Mouse (Mus musculus) embryonic facial prominence, embryonic 12.5 days (tissue): ENCODE measurements around the gene Yeats4. TPM values are rescaled to one million over a fixed set of nuclear protein-coding genes. Genes with fewer than 3 reads are reported as not detected.
"Not testable (repeated sequence)": the region's sequence is repeated elsewhere in the genome, so short reads cannot be mapped to it uniquely, and the experiment has no call there.

Experiments used
- ATAC-seq: fragments of 200-750 bp; cut with Nextera tagmentation; 2 replicates; pipeline ENCODE4 v1.8.0; 2017; ENCODE audit not compliant: insufficient number of reproducible peaks, insufficient read depth, low FRiP score, low TSS enrichment
- H3K27ac ChIP-seq: fragments of 300-500 bp; sonication (generic); 2 replicates; pipeline ENCODE4 v1.5.1; 2016; ENCODE audit warnings: mild to moderate bottlenecking
- H3K27me3 ChIP-seq: fragments of 300-500 bp; sonication (generic); 2 replicates; pipeline ENCODE4 v1.6.1; 2016; ENCODE audit warnings: mild to moderate bottlenecking, moderate library complexity
- H3K36me3 ChIP-seq: fragments of 300-500 bp; sonication (generic); 2 replicates; pipeline ENCODE4 v1.6.1; 2016; ENCODE audit warnings: mild to moderate bottlenecking
- H3K4me1 ChIP-seq: fragments of 300-500 bp; sonication (generic); 2 replicates; pipeline ENCODE4 v1.6.1; 2016
- H3K4me2 ChIP-seq: fragments of 300-500 bp; sonication (generic); replicated peaks from 2 replicates; pipeline ENCODE4 v1.6.1; 2016; ENCODE audit warnings: mild to moderate bottlenecking, moderate library complexity
- H3K4me3 ChIP-seq: fragments of 300-500 bp; sonication (generic); 2 replicates; pipeline ENCODE4 v1.5.1; 2016; ENCODE audit warnings: mild to moderate bottlenecking
- H3K9ac ChIP-seq: fragments of 300-500 bp; sonication (generic); 2 replicates; pipeline ENCODE4 v1.6.1; 2016; ENCODE audit warnings: mild to moderate bottlenecking, moderate library complexity
- H3K9me3 ChIP-seq: fragments of 300-500 bp; sonication (generic); 2 replicates; pipeline ENCODE4 v1.6.1; 2016; ENCODE audit warnings: mild to moderate bottlenecking, moderate library complexity
- WGBS: fragments of 180-500 bp; shearing (Covaris S2); methylation state at CpG from one replicate; pipeline ENCODE4 v1.1.7; 2016; 5-methylcytosine and 5-hydroxymethylcytosine counted together
- polyA plus RNA-seq: library from polyadenylated mRNA; unstranded; fragments of >200 nt; fragmentation: Nextera tagmentation; extraction: Ambion mirVana; gene quantifications from 2 replicates; pipeline ENCODE4 v1.2.1, GENCODE M21; 2016

Gene Yeats4
- polyA plus RNA-seq, 1 experiment from 2014 or later: 95.8 TPM

- Histone ChIP-seq H3K27me3 (no peaks in the 10 kb centered on the region), H3K4me2 (no peak overlapping the region), H3K36me3 (peaks cover 79% of the 10 kb centered on the region), H3K4me3 (no peak overlapping the region), H3K9ac (no peak overlapping the region), H3K27ac (no peak overlapping the region), H3K4me1 (no peaks in the 10 kb centered on the region), H3K9me3 (no peaks in the 10 kb centered on the region)
- WGBS: 84% methylated on average over 20 of the region's 20 CpGs
- no peak for ATAC-seq
Measured at GRCm38 (mm10) chr10:117217246-117217840, 7.0 kb downstream of the Yeats4 start.

- no peak for ATAC-seq
- H3K9me3 ChIP-seq: no peaks in the 10 kb centered on the region
- no peaks in the 10 kb centered on the region for H3K4me1 ChIP-seq
- no peak overlapping the region for H3K9ac ChIP-seq
- 70% methylated on average over 5 of the region's 5 CpGs for WGBS
- no peaks in the 10 kb centered on the region for H3K27me3 ChIP-seq
- H3K4me2 ChIP-seq: no peak overlapping the region
- H3K27ac ChIP-seq: no peak overlapping the region
- no peak overlapping the region for H3K4me3 ChIP-seq
- H3K36me3 ChIP-seq: peaks cover 79% of the 10 kb centered on the region
Measured at GRCm38 (mm10) chr10:117216793-117217192, 7.5 kb downstream of the Yeats4 start.

DNA sequence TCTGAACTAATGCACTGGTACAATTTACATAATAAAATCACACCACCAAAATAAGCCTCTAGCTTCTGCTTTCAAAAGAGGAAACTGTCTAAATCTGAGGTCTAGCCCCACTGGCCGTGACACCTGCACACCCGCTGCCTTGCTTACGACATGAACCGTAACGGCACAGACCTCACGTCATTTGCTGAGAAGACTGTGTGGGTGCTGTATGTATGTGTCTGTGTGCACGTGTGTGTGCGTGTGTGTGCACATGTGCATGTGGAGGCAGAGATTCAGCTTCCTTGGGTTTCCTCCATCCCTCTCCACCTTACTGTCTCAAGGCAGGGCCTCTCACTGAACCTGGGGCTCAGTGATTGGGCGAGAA, 8.2 kb downstream of the Yeats4 start:
- Histone ChIP-seq H3K4me2 (no peak overlapping the region), H3K9ac (no peak overlapping the region), H3K4me1 (no peaks in the 10 kb centered on the region), H3K36me3 (peaks cover 76% of the 10 kb centered on the region), H3K27ac (no peak overlapping the region), H3K27me3 (no peaks in the 10 kb centered on the region), H3K4me3 (no peak overlapping the region), H3K9me3 (no peaks in the 10 kb centered on the region)
- ATAC-seq: no peak
- WGBS: 96% methylated on average over 9 of the region's 9 CpGs

DNA sequence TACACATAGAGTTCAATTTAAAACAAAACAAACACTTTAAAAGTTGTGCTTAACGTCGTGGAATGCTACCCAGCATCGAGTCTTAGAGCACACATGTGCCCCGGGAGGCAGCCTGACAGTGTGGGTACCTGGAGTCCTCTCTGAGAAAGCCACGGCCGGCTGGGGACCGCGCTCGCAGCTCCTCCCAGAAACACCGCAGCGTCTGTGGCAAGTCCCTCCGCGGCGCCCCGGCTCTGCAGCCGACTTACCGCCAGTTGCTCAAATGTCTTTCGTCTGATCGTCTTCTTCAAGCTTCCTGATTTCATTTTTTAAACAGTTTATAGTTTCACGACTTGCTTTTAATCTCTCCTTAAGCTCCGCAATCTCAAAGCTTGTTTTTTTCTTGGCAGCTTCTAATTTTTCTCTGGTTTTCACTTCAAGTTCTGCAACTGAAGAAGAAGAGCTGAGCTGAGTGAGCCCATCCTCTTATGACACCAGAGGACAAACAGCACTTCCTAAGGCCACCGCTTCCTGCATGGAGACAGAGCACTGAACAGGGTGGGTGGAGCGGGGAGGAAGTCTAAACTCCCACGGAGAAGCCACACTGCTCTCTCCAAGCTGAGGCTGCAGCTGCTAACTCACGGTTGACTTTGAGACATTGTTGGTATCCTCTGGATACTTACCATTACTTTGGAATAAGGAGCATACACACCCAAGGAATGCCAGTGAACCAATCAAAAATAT, 8.7 kb downstream of the Yeats4 start:
- H3K27ac ChIP-seq: no peak overlapping the region
- H3K4me2 ChIP-seq: no peak overlapping the region
- no peaks in the 10 kb centered on the region for H3K27me3 ChIP-seq
- 93% methylated on average over 25 of the region's 25 CpGs for WGBS
- no peak overlapping the region for H3K9ac ChIP-seq
- no peaks in the 10 kb centered on the region for H3K4me1 ChIP-seq
- H3K36me3 ChIP-seq: peaks cover 71% of the 10 kb centered on the region
- no peaks in the 10 kb centered on the region for H3K9me3 ChIP-seq
- no peak overlapping the region for H3K4me3 ChIP-seq
- no peak for ATAC-seq

DNA sequence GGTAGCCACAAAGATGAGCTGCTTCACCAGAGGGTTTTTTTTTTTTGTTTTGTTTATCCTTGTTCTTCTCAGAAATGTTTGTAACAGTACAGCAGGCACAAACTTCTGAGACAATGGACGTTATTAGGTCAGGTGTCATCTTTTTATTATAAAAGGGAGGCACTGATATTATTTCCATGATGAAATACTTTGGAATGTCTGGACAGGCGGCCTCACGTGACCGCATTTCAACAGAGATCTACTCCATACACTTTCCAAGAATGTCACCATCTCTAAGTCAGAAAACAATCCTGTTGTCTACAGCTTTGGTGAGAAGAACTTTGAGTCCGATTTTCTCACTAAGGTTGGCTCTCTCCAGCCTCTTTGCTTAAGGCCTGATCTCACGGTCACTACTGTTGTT, 13.3 kb downstream of the Yeats4 start:
- Histone ChIP-seq H3K4me3 (no peak overlapping the region), H3K36me3 (peaks cover 31% of the 10 kb centered on the region), H3K9ac (no peak overlapping the region), H3K27ac (no peak overlapping the region), H3K4me2 (no peak overlapping the region), H3K4me1 (no peaks in the 10 kb centered on the region), H3K9me3 (no peaks in the 10 kb centered on the region), H3K27me3 (no peaks in the 10 kb centered on the region)
- WGBS: 88% methylated on average over 6 of the region's 6 CpGs
- ATAC-seq: no peak

- Histone ChIP-seq H3K27me3 (no peaks in the 10 kb centered on the region), H3K4me1 (no peaks in the 10 kb centered on the region), H3K27ac (no peak overlapping the region), H3K4me3 (peak overlapping the region; percentile 16), H3K4me2 (peak overlapping the region; percentile 31), H3K36me3 (peaks cover 17% of the 10 kb centered on the region), H3K9ac (no peak overlapping the region), H3K9me3 (no peaks in the 10 kb centered on the region)
- WGBS: 10% methylated on average over 11 of the region's 11 CpGs
- no peak for ATAC-seq
Measured at GRCm38 (mm10) chr10:117209469-117209938, 14.8 kb downstream of the Yeats4 start.

GRCm38 (mm10) chr10:117208787-117209186, 15.5 kb downstream of the Yeats4 start:
- ATAC-seq, H3K27ac ChIP-seq, H3K9ac ChIP-seq, H3K4me3 ChIP-seq, H3K27me3 ChIP-seq, H3K4me1 ChIP-seq, H3K4me2 ChIP-seq, H3K9me3 ChIP-seq: not testable (repeated sequence)
- H3K36me3 ChIP-seq: peaks cover 15% of the 10 kb centered on the region
- 92% methylated on average over 6 of the region's 6 CpGs for WGBS

DNA sequence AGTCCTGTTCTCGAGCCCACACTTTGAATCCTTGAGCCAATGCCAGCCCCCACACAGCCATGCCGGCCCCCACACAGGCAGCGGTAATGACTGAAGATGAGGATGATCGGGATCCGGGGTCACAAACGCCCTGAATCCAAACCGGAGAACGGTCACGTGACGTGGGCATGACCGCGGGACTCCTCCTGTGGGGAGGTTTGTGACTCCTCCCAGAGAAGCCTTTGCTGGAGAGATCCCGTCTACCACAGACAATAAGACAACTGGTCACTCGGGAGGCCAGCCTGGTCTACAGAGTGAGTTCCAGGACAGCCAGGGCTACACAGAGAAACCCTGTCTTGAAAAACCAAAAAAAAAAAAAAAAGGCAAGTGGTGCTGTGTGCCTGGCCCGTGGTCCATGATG, 16.1 kb downstream of the Yeats4 start:
- no peak for ATAC-seq
- Histone ChIP-seq H3K27me3 (no peaks in the 10 kb centered on the region), H3K9ac (no peak overlapping the region), H3K4me1 (peaks cover 9% of the 10 kb centered on the region; the same call in 1 of the 2 replicates), H3K9me3 (no peaks in the 10 kb centered on the region), H3K27ac (no peak overlapping the region), H3K4me3 (no peak overlapping the region), H3K4me2 (no peak overlapping the region), H3K36me3 (peaks cover 13% of the 10 kb centered on the region)
- WGBS: 85% methylated on average over 15 of the region's 15 CpGs

DNA sequence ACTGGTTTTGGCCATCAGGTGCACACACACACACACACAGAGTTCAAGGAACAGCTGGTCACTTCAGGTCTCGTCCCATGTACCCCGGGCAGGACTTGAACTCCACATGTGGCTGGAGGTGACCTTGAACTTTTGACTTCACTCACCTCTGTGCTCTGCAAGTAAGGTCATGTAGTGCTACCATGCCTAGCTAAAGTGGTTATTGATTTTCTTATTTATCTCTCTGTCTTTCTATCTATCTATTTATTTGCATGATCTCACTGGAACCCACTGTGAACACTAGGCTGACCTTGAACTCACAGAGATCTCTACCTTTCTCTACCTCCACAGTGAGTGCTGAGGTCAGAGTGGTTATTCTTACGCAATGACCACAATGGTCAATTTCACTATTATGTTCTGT, 18.2 kb downstream of the Yeats4 start:
- no peaks in the 10 kb centered on the region for H3K36me3 ChIP-seq
- 87% methylated on average over 3 of the region's 3 CpGs for WGBS
- peaks cover 9% of the 10 kb centered on the region; the same call in 1 of the 2 replicates for H3K4me1 ChIP-seq
- no peak overlapping the region for H3K27ac ChIP-seq
- H3K4me3 ChIP-seq: no peak overlapping the region
- H3K4me2 ChIP-seq: no peak overlapping the region
- H3K9ac ChIP-seq: no peak overlapping the region
- ATAC-seq: no peak
- no peaks in the 10 kb centered on the region for H3K9me3 ChIP-seq
- no peaks in the 10 kb centered on the region for H3K27me3 ChIP-seq

- Histone ChIP-seq H3K27me3 (no peaks in the 10 kb centered on the region), H3K27ac (no peak overlapping the region), H3K4me1 (peaks cover 15% of the 10 kb centered on the region; the same call in 1 of the 2 replicates), H3K36me3 (no peaks in the 10 kb centered on the region), H3K4me3 (no peak overlapping the region), H3K9me3 (no peaks in the 10 kb centered on the region), H3K9ac (no peak overlapping the region), H3K4me2 (no peak overlapping the region)
- ATAC-seq: no peak
- WGBS: 47% methylated on average over 2 of the region's 2 CpGs
Measured at GRCm38 (mm10) chr10:117203558-117203981, 20.7 kb downstream of the Yeats4 start.

GRCm38 (mm10) chr10:117202981-117203557, 21.2 kb downstream of the Yeats4 start:
- Histone ChIP-seq H3K4me2 (no peak overlapping the region), H3K27ac (no peak overlapping the region), H3K4me1 (peaks cover 15% of the 10 kb centered on the region; the same call in 1 of the 2 replicates), H3K9ac (no peak overlapping the region), H3K4me3 (no peak overlapping the region), H3K36me3 (no peaks in the 10 kb centered on the region), H3K27me3 (no peaks in the 10 kb centered on the region), H3K9me3 (no peaks in the 10 kb centered on the region)
- no peak for ATAC-seq
- 71% methylated on average over 17 of the region's 17 CpGs for WGBS

DNA sequence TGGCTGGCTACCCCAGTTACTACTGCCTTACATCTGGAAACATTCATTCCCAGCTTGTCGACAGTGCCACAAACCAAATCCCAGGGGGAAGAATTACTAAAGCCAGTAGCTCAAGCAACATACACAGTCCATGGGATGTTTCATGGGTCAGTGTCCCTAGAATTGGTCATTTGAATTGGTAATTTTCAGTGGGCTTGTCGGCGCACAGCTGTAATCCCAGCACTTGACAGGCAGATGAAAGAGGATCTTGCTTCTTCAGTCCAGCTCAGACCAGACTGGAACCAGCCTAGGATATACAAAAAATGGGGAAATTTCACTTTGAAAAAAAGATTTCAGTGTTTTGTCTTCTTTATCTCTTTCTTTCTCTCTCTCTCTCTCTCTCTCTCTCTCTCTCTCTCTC, 24.6 kb downstream of the Yeats4 start:
- Histone ChIP-seq H3K27ac (no peak overlapping the region), H3K36me3 (no peaks in the 10 kb centered on the region), H3K4me1 (peaks cover 15% of the 10 kb centered on the region; the same call in 1 of the 2 replicates), H3K9me3 (no peaks in the 10 kb centered on the region), H3K4me3 (no peak overlapping the region), H3K9ac (no peak overlapping the region), H3K27me3 (no peaks in the 10 kb centered on the region), H3K4me2 (no peak overlapping the region)
- ATAC-seq: no peak
- 33% methylated on average over 3 of the region's 3 CpGs for WGBS
